Mouse (Mus musculus) G1E (cell line): ENCODE measurements around the gene Rslcan18. TPM values are rescaled to one million over a fixed set of nuclear protein-coding genes. Genes with fewer than 3 reads are reported as not detected.

Experiments
- ATAC-seq: 2 replicates; pipeline ENCODE4 v1.8.0; 2016; ENCODE audit warnings: mild to moderate bottlenecking; ENCODE audit not compliant: insufficient number of reproducible peaks, poor library complexity, low FRiP score, severe bottlenecking; ENCODE audit errors: extremely low read depth
- DNase-seq: peaks from one replicate; pipeline ENCODE4 v3.0.0; 2012; ENCODE audit warnings: low spot score
- H3K27me3 ChIP-seq: 2 replicates; pipeline ENCODE4 v1.6.1; 2012; ENCODE audit warnings: mild to moderate bottlenecking, low read length, inconsistent platforms; ENCODE audit not compliant: insufficient read depth
- H3K36me3 ChIP-seq: replicated peaks from 2 replicates; pipeline ENCODE3; 2012; ENCODE audit warnings: mild to moderate bottlenecking, inconsistent platforms
- H3K4me1 ChIP-seq: 2 replicates; pipeline ENCODE4 v1.6.1; 2012; ENCODE audit warnings: low read depth, low read length, inconsistent platforms, mixed read lengths; ENCODE audit not compliant: insufficient read depth
- H3K4me3 ChIP-seq: 2 replicates; pipeline ENCODE4 v1.5.1; 2012; ENCODE audit warnings: low read depth, mild to moderate bottlenecking, inconsistent platforms, low read length, moderate library complexity, mixed read lengths
- H3K9me3 ChIP-seq: replicated peaks from 2 replicates; pipeline ENCODE4 v1.6.1; 2012; ENCODE audit warnings: inconsistent platforms
- CTCF ChIP-seq: IDR thresholded peaks from 2 replicates; pipeline ENCODE4 v1.5.1; 2012; ENCODE audit warnings: low read depth, low read length, inconsistent platforms, mixed read lengths
- GATA1 ChIP-seq: IDR thresholded peaks from 2 replicates; pipeline ENCODE4 v1.6.1; 2012; ENCODE audit warnings: borderline replicate concordance, low read length, inconsistent platforms, mixed read lengths
- GATA2 ChIP-seq: IDR thresholded peaks from 2 replicates; pipeline ENCODE4 v1.6.1; 2012; ENCODE audit warnings: low read depth, low read length, inconsistent platforms, borderline replicate concordance
- POLR2AphosphoS5 ChIP-seq: IDR thresholded peaks from 2 replicates; pipeline ENCODE4 v1.6.1; 2012; ENCODE audit warnings: low read depth, low read length, inconsistent platforms; ENCODE audit not compliant: insufficient replicate concordance
- TAL1 ChIP-seq: conservative IDR thresholded peaks from 2 replicates; pipeline ENCODE4 v1.6.1; 2012; ENCODE audit warnings: low read depth, low read length, inconsistent platforms, mixed read lengths
- polyA plus RNA-seq: library from polyadenylated mRNA; stranded (reverse); fragments of >175 nt; gene quantifications from 2 replicates; pipeline ENCODE4 v1.2.3, GENCODE M21; 2012
- total RNA-seq, 2 experiments: library from RNA; stranded (forward) in 1 of 2; stranded (reverse) in 1 of 2; fragments of 200-1000 nt in 1 of 2; fragments of >200 nt in 1 of 2; fragmentation: Nextera tagmentation in 1 of 2; gene quantifications; 2 replicates each; pipeline ENCODE4 v1.2.3; 2014 to 2017

The Rslcan18 gene
- total and polyA plus RNA-seq, 3 experiments: 0.02 to 6.9 (median 0.49) TPM

GRCm38 (mm10) chr13:67081142-67081713 lies 34.8 kb downstream of the Rslcan18 start:
- H3K4me1 ChIP-seq: peaks cover 17% of the 10 kb centered on the region
- ATAC-seq (peak; percentile 93), DNase-seq (peak; percentile 55)
- TF ChIP-seq GATA2: no peak
- no peak for TF ChIP-seq POLR2AphosphoS5
- H3K4me3 ChIP-seq: peak overlapping the region; percentile 77
- peaks cover 8% of the 10 kb centered on the region for H3K36me3 ChIP-seq
- H3K27me3 ChIP-seq: no peaks in the 10 kb centered on the region
- no peaks in the 10 kb centered on the region for H3K9me3 ChIP-seq

- no peak for TF ChIP-seq POLR2AphosphoS5
- TF ChIP-seq GATA2: no peak
- TF ChIP-seq CTCF: no peak
- no peak for TF ChIP-seq TAL1
- no peak for TF ChIP-seq GATA1
- no peak for ATAC-seq
These were observed 38.8 kb downstream of the Rslcan18 start for GRCm38 (mm10) chr13:67077244-67077643.

GRCm38 (mm10) chr13:67072786-67073185 lies 43.3 kb downstream of the Rslcan18 start:
- H3K27me3 ChIP-seq: no peaks in the 10 kb centered on the region
- no peaks in the 10 kb centered on the region for H3K4me1 ChIP-seq
- peaks cover 21% of the 10 kb centered on the region for H3K9me3 ChIP-seq
- H3K4me3 ChIP-seq: no peak overlapping the region
- ATAC-seq (no peak), DNase-seq (no peak)
- H3K36me3 ChIP-seq: peaks cover 36% of the 10 kb centered on the region
- no peak for TF ChIP-seq POLR2AphosphoS5
- no peak for TF ChIP-seq GATA2
- no peak for TF ChIP-seq TAL1
- TF ChIP-seq GATA1: no peak
- no peak for TF ChIP-seq CTCF

More at GRCm38 (mm10) chr13:67077244-67077643, 38.8 kb downstream of the Rslcan18 start:
- no peak for DNase-seq
- Histone ChIP-seq H3K36me3 (peaks cover 26% of the 10 kb centered on the region), H3K4me1 (peaks cover 15% of the 10 kb centered on the region), H3K9me3 (peaks cover 9% of the 10 kb centered on the region), H3K27me3 (no peaks in the 10 kb centered on the region), H3K4me3 (no peak overlapping the region)

GRCm38 (mm10) chr13:67065386-67065785 lies 50.7 kb downstream of the Rslcan18 start:
- Histone ChIP-seq H3K4me1 (peaks cover 3% of the 10 kb centered on the region), H3K4me3 (no peak overlapping the region), H3K27me3 (no peaks in the 10 kb centered on the region), H3K36me3 (peaks cover 4% of the 10 kb centered on the region), H3K9me3 (peaks cover 8% of the 10 kb centered on the region)
- DNase-seq (no peak), ATAC-seq (no peak)
- no peak for TF ChIP-seq TAL1

GRCm38 (mm10) chr13:67062427-67062826 lies 53.6 kb downstream of the Rslcan18 start:
- no peak for TF ChIP-seq POLR2AphosphoS5
- no peak for TF ChIP-seq GATA2
- TF ChIP-seq TAL1: no peak
- no peak for TF ChIP-seq GATA1
- TF ChIP-seq CTCF: no peak
- no peak for ATAC-seq
- Histone ChIP-seq H3K4me1 (peaks cover 8% of the 10 kb centered on the region), H3K9me3 (peaks cover 2% of the 10 kb centered on the region; the same call in 1 of the 2 replicates), H3K4me3 (no peak overlapping the region), H3K27me3 (no peaks in the 10 kb centered on the region), H3K36me3 (peaks cover 2% of the 10 kb centered on the region)
- DNase-seq: no peak

- Histone ChIP-seq H3K4me3 (peak within 1 kb of the TSS; percentile 85), H3K27me3 (no peaks in the 10 kb centered on the region), H3K36me3 (peaks cover 2% of the 10 kb centered on the region), H3K4me1 (peaks cover 8% of the 10 kb centered on the region), H3K9me3 (peaks cover 2% of the 10 kb centered on the region; the same call in 1 of the 2 replicates)
- DNase-seq: peak; percentile 65
- ATAC-seq: peak; percentile 94
- TF ChIP-seq GATA2 (no peak), GATA1 (no peak), POLR2AphosphoS5 (no peak)
These were observed 55.2 kb downstream of the Rslcan18 start, which contains the start of gene Zfp712 for GRCm38 (mm10) chr13:67060786-67061358. Gene Zfp712, minus strand, starts transcription at chr13:67061170.
